Mouse (Mus musculus) ES-Bruce4 (cell line): ENCODE data around the gene Atg7.

ENCODE experiments used
- CTCF ChIP-seq: IDR thresholded peaks from one replicate; pipeline ENCODE4 v1.8.1; 2011; ENCODE audit warnings: low read depth, low read length
- POLR2A ChIP-seq: IDR thresholded peaks from one replicate; pipeline ENCODE4 v1.8.1; 2011; ENCODE audit warnings: low read length; ENCODE audit not compliant: insufficient read depth

DNA sequence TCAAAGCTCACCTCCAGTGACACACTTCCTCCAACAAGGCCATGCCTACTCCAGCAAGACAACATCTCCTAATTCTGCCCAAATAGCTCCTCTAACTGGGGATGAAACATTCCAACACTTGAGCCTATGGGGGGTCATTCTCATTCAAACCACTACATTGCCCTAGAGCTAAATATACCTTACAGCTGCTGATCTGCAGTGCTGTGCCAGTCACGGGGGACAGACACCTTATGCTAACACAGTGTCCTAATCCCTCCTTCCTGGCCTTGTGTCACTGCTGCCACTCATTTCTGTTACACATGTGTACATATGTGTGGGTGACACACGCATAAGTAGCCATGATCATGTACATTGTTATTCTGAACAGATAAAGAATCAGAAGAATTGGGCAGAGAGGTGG lies 127.4 kb downstream of the Atg7 start:
- TF ChIP-seq CTCF (no peak), POLR2A (no peak)
